Mouse (Mus musculus) cerebellum, adult 2 months (tissue): ENCODE results near the gene Urgcp. TPM values are rescaled to one million over a fixed set of nuclear protein-coding genes. Genes with fewer than 3 reads are reported as not detected.

Experiments
- DNase-seq, 2 experiments: peaks; one replicate each; pipeline ENCODE4 v3.0.0; 2021
- H3K27ac ChIP-seq: fragments of 200-500 bp; 2 replicates; pipeline ENCODE4 v1.5.1; 2012; ENCODE audit warnings: low read length, control low read depth, inconsistent platforms; ENCODE audit not compliant: insufficient read depth
- H3K27me3 ChIP-seq: fragments of 200-500 bp; 2 replicates; pipeline ENCODE4 v1.6.1; 2012; ENCODE audit warnings: inconsistent platforms, mild to moderate bottlenecking, low read length, moderate library complexity; ENCODE audit not compliant: control insufficient read depth, insufficient read depth
- H3K4me1 ChIP-seq: fragments of 200-500 bp; 2 replicates; pipeline ENCODE4 v1.6.1; 2011; ENCODE audit warnings: low read length; ENCODE audit not compliant: control insufficient read depth, insufficient read depth
- H3K4me3 ChIP-seq: fragments of 200-500 bp; replicated peaks from 2 replicates; pipeline ENCODE3; 2011; ENCODE audit warnings: mild to moderate bottlenecking, low read depth, low read length, control low read depth; ENCODE audit not compliant: insufficient read depth
- CTCF ChIP-seq: fragments of 200-500 bp; IDR thresholded peaks from 2 replicates; pipeline ENCODE4 v1.5.1; 2011; ENCODE audit warnings: low read depth, mild to moderate bottlenecking, control low read depth, low read length, moderate library complexity, borderline replicate concordance; ENCODE audit not compliant: insufficient read depth
- POLR2A ChIP-seq: fragments of 200-500 bp; IDR thresholded peaks from 2 replicates; pipeline ENCODE4 v1.6.1; 2011; ENCODE audit warnings: low read length, control low read depth, borderline replicate concordance; ENCODE audit not compliant: insufficient read depth
- WGBS: fragments of 180-500 bp; shearing (Covaris S2); methylation state at CpG from one replicate; pipeline ENCODE4 v1.1.7; 2018; 5-methylcytosine and 5-hydroxymethylcytosine counted together
- polyA plus RNA-seq: library from polyadenylated mRNA; depleted of rRNA; stranded (reverse); fragments of >200 nt; gene quantifications from 2 replicates; pipeline ENCODE4 v1.2.3, GENCODE M21; 2012

Gene Urgcp
- polyA plus RNA-seq, 1 experiment, result 37.9 TPM

- H3K27ac ChIP-seq, result peak overlapping the region; percentile 95
- no peaks in the 10 kb centered on the region for H3K27me3 ChIP-seq
- peaks cover 22% of the 10 kb centered on the region for H3K4me1 ChIP-seq
- WGBS, result 9% methylated on average over 6 of the region's 6 CpGs
- TF ChIP-seq CTCF, result no peak
- TF ChIP-seq POLR2A, result peak; percentile 44; the same call in 1 of the 2 replicates
- peak; percentile 76 to 83 for DNase-seq
- no peak overlapping the region for H3K4me3 ChIP-seq
These were observed 17.9 kb upstream of the Urgcp start for GRCm38 (mm10) chr11:5780035-5780499.

- H3K4me1 ChIP-seq, result peaks cover 22% of the 10 kb centered on the region
- H3K27ac ChIP-seq, result no peak overlapping the region
- DNase-seq, result no peak
- TF ChIP-seq POLR2A, result no peak
- peak; percentile 39; the same call in 1 of the 2 replicates for TF ChIP-seq CTCF
- H3K27me3 ChIP-seq, result no peaks in the 10 kb centered on the region
- no peak overlapping the region for H3K4me3 ChIP-seq
- 79% methylated on average over 2 of the region's 2 CpGs for WGBS
These were observed 16.3 kb upstream of the Urgcp start for GRCm38 (mm10) chr11:5778481-5778880.

DNA sequence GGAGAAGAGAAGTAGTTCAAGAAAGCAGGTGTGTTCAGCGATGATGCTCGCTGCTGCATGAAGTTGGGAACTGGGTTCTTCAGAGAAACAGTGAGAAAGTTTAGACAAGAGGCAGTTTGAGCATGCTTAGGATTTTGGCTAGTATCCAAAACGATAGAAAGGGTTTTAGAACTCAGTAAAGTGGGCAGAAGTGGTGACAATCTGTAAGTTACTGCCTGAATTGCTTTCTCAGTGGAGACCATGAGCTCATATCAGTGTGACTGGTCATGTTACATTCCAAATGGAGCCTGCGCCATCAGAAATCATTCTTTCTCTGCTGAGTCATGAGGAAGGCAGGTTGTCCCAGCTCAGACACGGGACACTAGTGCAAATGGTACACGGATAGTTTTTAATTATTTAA, 3.8 kb upstream of the Urgcp start:
- no peak for DNase-seq
- TF ChIP-seq POLR2A (no peak), CTCF (no peak)
- Histone ChIP-seq H3K27ac (no peak overlapping the region), H3K4me3 (no peak overlapping the region), H3K27me3 (no peaks in the 10 kb centered on the region), H3K4me1 (no peaks in the 10 kb centered on the region)
- 87% methylated on average over 6 of the region's 6 CpGs for WGBS

- no peak for DNase-seq
- Histone ChIP-seq H3K27ac (no peak overlapping the region; the same call in 1 of the 2 replicates), H3K4me3 (peak overlapping the region; percentile 74), H3K27me3 (no peaks in the 10 kb centered on the region), H3K4me1 (peaks cover 3% of the 10 kb centered on the region; the same call in 1 of the 2 replicates)
- WGBS, result 18% methylated on average over 6 of the region's 6 CpGs
- TF ChIP-seq POLR2A (no peak), CTCF (no peak)
These were observed 432 bp upstream of the Urgcp start for GRCm38 (mm10) chr11:5762633-5762982.

- 85% methylated on average over 2 of the region's 2 CpGs for WGBS
- no peak for TF ChIP-seq POLR2A
- TF ChIP-seq CTCF, result no peak
- H3K27ac ChIP-seq, result no peak overlapping the region
- no peak overlapping the region for H3K4me3 ChIP-seq
- DNase-seq, result no peak
- H3K27me3 ChIP-seq, result no peaks in the 10 kb centered on the region
- peaks cover under 1% of the 10 kb centered on the region; the same call in 1 of the 2 replicates for H3K4me1 ChIP-seq
These were observed 8.4 kb downstream of the Urgcp start for GRCm38 (mm10) chr11:5753755-5754154.

GRCm38 (mm10) chr11:5744951-5745350, 17.2 kb downstream of the Urgcp start:
- peaks cover 3% of the 10 kb centered on the region for H3K4me1 ChIP-seq
- no peak overlapping the region for H3K4me3 ChIP-seq
- TF ChIP-seq POLR2A, result no peak
- no peak for TF ChIP-seq CTCF
- no peaks in the 10 kb centered on the region for H3K27me3 ChIP-seq
- WGBS, result 69% methylated on average over 2 of the region's 2 CpGs
- DNase-seq, result no peak
- H3K27ac ChIP-seq, result no peak overlapping the region

DNA sequence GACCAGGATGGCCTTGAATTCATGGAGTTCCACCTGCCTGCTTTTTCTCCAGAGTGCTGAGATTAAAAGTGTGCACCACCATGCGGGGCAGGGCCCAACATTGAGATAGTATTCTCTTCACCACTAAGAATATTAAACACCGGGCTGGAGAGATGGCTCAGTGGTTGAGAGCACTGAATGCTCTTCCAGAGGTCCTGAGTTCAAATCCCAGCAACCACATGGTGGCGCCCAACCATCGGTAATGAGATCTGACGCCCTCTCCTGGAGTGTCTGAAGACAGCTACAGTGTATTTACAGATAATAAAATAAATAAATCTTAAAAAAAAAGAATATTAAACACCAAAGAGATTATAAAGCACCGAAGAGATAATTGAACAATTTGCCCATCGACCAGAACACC, 20.1 kb downstream of the Urgcp start:
- 77% methylated on average over 7 of the region's 7 CpGs for WGBS
- Histone ChIP-seq H3K27me3 (no peaks in the 10 kb centered on the region), H3K27ac (no peak overlapping the region), H3K4me3 (no peak overlapping the region), H3K4me1 (peaks cover 11% of the 10 kb centered on the region; the same call in 1 of the 2 replicates)
- DNase-seq, result no peak
- TF ChIP-seq POLR2A (no peak), CTCF (peak; percentile 38; the same call in 1 of the 2 replicates)

- WGBS, result under 1% methylated on average over 50 of the region's 50 CpGs
- DNase-seq, result peak; percentile 80 to 82
- peaks cover 11% of the 10 kb centered on the region; the same call in 1 of the 2 replicates for H3K4me1 ChIP-seq
- peak overlapping the region; percentile 76 for H3K4me3 ChIP-seq
- no peaks in the 10 kb centered on the region for H3K27me3 ChIP-seq
- H3K27ac ChIP-seq, result peak overlapping the region; percentile 92
- peak; percentile 54 for TF ChIP-seq POLR2A
- no peak for TF ChIP-seq CTCF
These were observed 21.1 kb downstream of the Urgcp start for GRCm38 (mm10) chr11:5740965-5741627.
